Mouse (Mus musculus) bone marrow, adult 2 months (tissue): ENCODE measurements around the gene Lcn12.

Experiments used
- CTCF ChIP-seq: fragments of 200-500 bp; IDR thresholded peaks from 2 replicates; pipeline ENCODE4 v1.5.1; 2011; ENCODE audit warnings: low read length, control low read depth; ENCODE audit not compliant: control insufficient read depth, insufficient read depth
- POLR2A ChIP-seq: fragments of 200-500 bp; IDR thresholded peaks from 2 replicates; pipeline ENCODE4 v1.6.1; 2011; ENCODE audit warnings: low read depth, mild to moderate bottlenecking, control low read depth, low read length, borderline replicate concordance; ENCODE audit not compliant: control insufficient read depth

- TF ChIP-seq CTCF = no peak
- TF ChIP-seq POLR2A = no peak
Observed at GRCm38 (mm10) chr2:25467606-25468303, 26.0 kb downstream of the Lcn12 start.
